Mouse (Mus musculus): ENCODE measurements around the gene Camta1. TPM values are rescaled to one million over a fixed set of nuclear protein-coding genes. Genes with fewer than 3 reads are reported as not detected.
"Not testable (repeated sequence)": the region's sequence is repeated elsewhere in the genome, so short reads cannot be mapped to it uniquely, and the experiment has no call there.

Camta1 gene
- total and polyA plus RNA-seq, 2 experiments from 2014 or later, result 127 to 145 TPM

- WGBS, result 92% methylated on average over 9 of the region's 9 CpGs
- no peak overlapping the region for H3K9ac ChIP-seq (replicated peaks; ENCODE audit: low read length)
- H3K36me3 ChIP-seq (ENCODE audit: insufficient read depth, low read length), result peaks cover 15% of the 10 kb centered on the region; the same call in 1 of the 2 replicates
- H3K4me3 ChIP-seq (ENCODE audit: low read length), result no peak overlapping the region
- H3K9me3 ChIP-seq (ENCODE audit: low read length), result no peaks in the 10 kb centered on the region
- H3K27ac ChIP-seq, result no peak overlapping the region
- H3K4me2 ChIP-seq (ENCODE audit: low read depth, low read length), result no peak overlapping the region
- TF ChIP-seq CTCF (IDR thresholded peaks at IDR 0.05; ENCODE audit: low read depth), result no peak
- no peaks in the 10 kb centered on the region for H3K4me1 ChIP-seq (ENCODE audit: insufficient read depth, low read length)
- DNase-seq (ENCODE audit: low spot score) (no peak), ATAC-seq (no peak)
- no peaks in the 10 kb centered on the region for H3K27me3 ChIP-seq (ENCODE audit: insufficient read depth, low read length)
These were observed 837.5 kb downstream of the Camta1 start for GRCm38 (mm10) chr4:151024152-151024551.

GRCm38 (mm10) chr4:151017356-151017755, 844.3 kb downstream of the Camta1 start:
- H3K36me3 ChIP-seq (ENCODE audit: insufficient read depth, low read length), result peaks cover 16% of the 10 kb centered on the region
- H3K4me1 ChIP-seq (ENCODE audit: insufficient read depth, low read length); H3K9me3 ChIP-seq (ENCODE audit: low read length); H3K27ac ChIP-seq; H3K4me2 ChIP-seq (ENCODE audit: low read depth, low read length); H3K27me3 ChIP-seq (ENCODE audit: insufficient read depth, low read length); H3K9ac ChIP-seq (replicated peaks; ENCODE audit: low read length); ATAC-seq; H3K4me3 ChIP-seq (ENCODE audit: low read length); DNase-seq (ENCODE audit: low spot score): not testable (repeated sequence)
- WGBS, result 95% methylated on average over 1 of the region's 1 CpGs

DNA sequence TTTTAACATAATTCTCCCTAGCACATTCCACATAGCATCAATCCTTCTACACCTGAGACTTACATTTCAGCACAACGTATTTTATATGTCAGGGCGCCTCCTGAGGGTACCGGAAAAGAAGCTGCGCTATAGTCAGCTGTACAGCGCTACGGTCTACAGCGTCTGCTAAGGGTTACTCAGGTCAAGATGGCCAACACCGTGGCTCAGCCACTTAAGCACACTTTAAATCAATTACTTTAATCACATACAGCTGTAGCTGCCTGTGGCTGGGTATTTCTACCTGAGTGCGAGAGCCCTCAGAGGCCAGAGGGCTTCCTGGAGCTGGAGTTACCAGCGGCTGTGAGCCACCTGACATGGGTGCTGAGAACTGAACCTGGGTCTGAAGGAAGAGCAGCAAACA, 845.7 kb downstream of the Camta1 start:
- DNase-seq (ENCODE audit: low spot score), result no peak
- 93% methylated on average over 10 of the region's 10 CpGs for WGBS

DNA sequence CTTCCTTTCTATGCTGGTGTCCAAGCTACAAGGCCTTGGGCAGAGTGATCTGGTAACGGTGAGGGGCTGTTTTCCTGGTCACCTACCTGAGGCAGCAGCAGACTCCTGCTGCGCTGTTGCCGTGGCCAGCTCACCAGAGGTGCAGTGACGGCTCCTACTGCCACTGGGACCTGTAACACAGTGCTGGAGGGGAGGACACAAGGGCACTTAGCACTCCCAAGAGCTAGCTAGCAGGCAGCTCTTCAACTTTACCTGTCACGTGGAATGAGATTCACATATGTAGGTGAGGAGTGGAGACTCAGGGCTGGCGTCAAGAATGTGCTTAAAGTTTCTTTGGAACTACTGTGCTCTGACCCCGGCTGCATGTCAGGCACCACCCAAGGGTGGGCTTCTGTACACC, 851.4 kb downstream of the Camta1 start:
- H3K27ac ChIP-seq, result no peak overlapping the region
- DNase-seq (ENCODE audit: low spot score) (no peak), ATAC-seq (no peak)
- H3K4me3 ChIP-seq (ENCODE audit: low read length), result no peak overlapping the region
- no peaks in the 10 kb centered on the region for H3K4me1 ChIP-seq (ENCODE audit: insufficient read depth, low read length)
- no peak overlapping the region for H3K9ac ChIP-seq (replicated peaks; ENCODE audit: low read length)
- no peaks in the 10 kb centered on the region for H3K9me3 ChIP-seq (ENCODE audit: low read length)
- 90% methylated on average over 7 of the region's 7 CpGs for WGBS
- no peaks in the 10 kb centered on the region for H3K27me3 ChIP-seq (ENCODE audit: insufficient read depth, low read length)
- TF ChIP-seq CTCF (IDR thresholded peaks at IDR 0.05; ENCODE audit: low read depth), result no peak
- H3K4me2 ChIP-seq (ENCODE audit: low read depth, low read length), result no peak overlapping the region
- H3K36me3 ChIP-seq (ENCODE audit: insufficient read depth, low read length), result peaks cover 5% of the 10 kb centered on the region

More for the DNA sequence above, 845.7 kb downstream of the Camta1 start:
- H3K9ac ChIP-seq (replicated peaks; ENCODE audit: low read length), result no peak overlapping the region
- H3K27ac ChIP-seq, result no peak overlapping the region
- no peak overlapping the region for H3K4me2 ChIP-seq (ENCODE audit: low read depth, low read length)
- no peak for TF ChIP-seq CTCF (IDR thresholded peaks at IDR 0.05; ENCODE audit: low read depth)
- peaks cover 16% of the 10 kb centered on the region for H3K36me3 ChIP-seq (ENCODE audit: insufficient read depth, low read length)
- no peaks in the 10 kb centered on the region for H3K27me3 ChIP-seq (ENCODE audit: insufficient read depth, low read length)
- no peaks in the 10 kb centered on the region for H3K9me3 ChIP-seq (ENCODE audit: low read length)
- no peak for ATAC-seq
- no peak overlapping the region for H3K4me3 ChIP-seq (ENCODE audit: low read length)
- H3K4me1 ChIP-seq (ENCODE audit: insufficient read depth, low read length), result no peaks in the 10 kb centered on the region

GRCm38 (mm10) chr4:151006945-151007344, 854.7 kb downstream of the Camta1 start:
- H3K27me3 ChIP-seq (ENCODE audit: insufficient read depth, low read length), result no peaks in the 10 kb centered on the region

GRCm38 (mm10) chr4:151005656-151006318, 855.9 kb downstream of the Camta1 start:
- H3K27ac ChIP-seq, result no peak overlapping the region
- 95% methylated on average over 13 of the region's 13 CpGs for WGBS
- ATAC-seq (no peak), DNase-seq (ENCODE audit: low spot score) (no peak)
- no peaks in the 10 kb centered on the region for H3K9me3 ChIP-seq (ENCODE audit: low read length)
- no peaks in the 10 kb centered on the region for H3K4me1 ChIP-seq (ENCODE audit: insufficient read depth, low read length)
- no peak overlapping the region for H3K4me3 ChIP-seq (ENCODE audit: low read length)
- no peak overlapping the region for H3K9ac ChIP-seq (replicated peaks; ENCODE audit: low read length)
- no peaks in the 10 kb centered on the region for H3K27me3 ChIP-seq (ENCODE audit: insufficient read depth, low read length)
- no peak overlapping the region for H3K4me2 ChIP-seq (ENCODE audit: low read depth, low read length)
- no peak for TF ChIP-seq CTCF (IDR thresholded peaks at IDR 0.05; ENCODE audit: low read depth)
- no peaks in the 10 kb centered on the region for H3K36me3 ChIP-seq (ENCODE audit: insufficient read depth, low read length)

More at GRCm38 (mm10) chr4:151006945-151007344, 854.7 kb downstream of the Camta1 start:
- no peak overlapping the region for H3K27ac ChIP-seq
- no peaks in the 10 kb centered on the region for H3K9me3 ChIP-seq (ENCODE audit: low read length)
- 58% methylated on average over 6 of the region's 6 CpGs for WGBS
- DNase-seq (ENCODE audit: low spot score) (peak; percentile 54), ATAC-seq (no peak)
- no peaks in the 10 kb centered on the region for H3K36me3 ChIP-seq (ENCODE audit: insufficient read depth, low read length)
- TF ChIP-seq CTCF (IDR thresholded peaks at IDR 0.05; ENCODE audit: low read depth), result peak; percentile 74
- H3K4me1 ChIP-seq (ENCODE audit: insufficient read depth, low read length), result no peaks in the 10 kb centered on the region
- no peak overlapping the region for H3K4me2 ChIP-seq (ENCODE audit: low read depth, low read length)
- H3K9ac ChIP-seq (replicated peaks; ENCODE audit: low read length), result no peak overlapping the region
- H3K4me3 ChIP-seq (ENCODE audit: low read length), result no peak overlapping the region

DNA sequence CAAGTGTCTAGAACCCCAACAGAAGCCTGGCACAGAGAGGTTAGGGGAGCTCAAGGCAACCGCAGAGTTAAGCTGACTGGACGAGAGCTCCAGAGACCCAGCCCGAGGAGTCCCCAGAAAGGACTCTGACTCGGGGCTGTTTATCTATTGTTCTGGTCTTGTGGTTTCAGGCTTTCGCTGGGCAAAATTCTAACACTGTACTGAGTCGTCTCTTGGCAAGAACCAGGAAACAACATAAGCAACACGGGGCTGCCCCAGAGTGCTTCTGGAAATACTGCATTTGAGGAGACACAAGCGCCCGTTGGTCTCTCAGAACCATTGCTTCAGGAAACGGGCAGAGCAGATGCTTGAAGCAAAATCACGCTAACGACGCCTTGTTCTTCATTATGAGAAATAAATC, 860.3 kb downstream of the Camta1 start:
- H3K36me3 ChIP-seq (ENCODE audit: insufficient read depth, low read length), result no peaks in the 10 kb centered on the region
- DNase-seq (ENCODE audit: low spot score) (no peak), ATAC-seq (no peak)
- H3K4me2 ChIP-seq (ENCODE audit: low read depth, low read length), result no peak overlapping the region
- H3K9ac ChIP-seq (replicated peaks; ENCODE audit: low read length), result no peak overlapping the region
- no peak overlapping the region for H3K4me3 ChIP-seq (ENCODE audit: low read length)
- no peaks in the 10 kb centered on the region for H3K27me3 ChIP-seq (ENCODE audit: insufficient read depth, low read length)
- no peaks in the 10 kb centered on the region for H3K9me3 ChIP-seq (ENCODE audit: low read length)
- H3K27ac ChIP-seq, result no peak overlapping the region
- WGBS, result 68% methylated on average over 13 of the region's 13 CpGs
- TF ChIP-seq CTCF (IDR thresholded peaks at IDR 0.05; ENCODE audit: low read depth), result no peak
- no peaks in the 10 kb centered on the region for H3K4me1 ChIP-seq (ENCODE audit: insufficient read depth, low read length)
